Mouse (Mus musculus) B cell, adult 67 days (primary cell): ENCODE results near the gene Adamts3. TPM values are rescaled to one million over a fixed set of nuclear protein-coding genes. Genes with fewer than 3 reads are reported as not detected.

Source experiments
- total RNA-seq, 2 experiments: library from RNA; stranded (reverse); gene quantifications; 4 replicates each; pipeline ENCODE4 v1.2.4; 2023

Gene Adamts3
- not detected for total RNA-seq

DNA sequence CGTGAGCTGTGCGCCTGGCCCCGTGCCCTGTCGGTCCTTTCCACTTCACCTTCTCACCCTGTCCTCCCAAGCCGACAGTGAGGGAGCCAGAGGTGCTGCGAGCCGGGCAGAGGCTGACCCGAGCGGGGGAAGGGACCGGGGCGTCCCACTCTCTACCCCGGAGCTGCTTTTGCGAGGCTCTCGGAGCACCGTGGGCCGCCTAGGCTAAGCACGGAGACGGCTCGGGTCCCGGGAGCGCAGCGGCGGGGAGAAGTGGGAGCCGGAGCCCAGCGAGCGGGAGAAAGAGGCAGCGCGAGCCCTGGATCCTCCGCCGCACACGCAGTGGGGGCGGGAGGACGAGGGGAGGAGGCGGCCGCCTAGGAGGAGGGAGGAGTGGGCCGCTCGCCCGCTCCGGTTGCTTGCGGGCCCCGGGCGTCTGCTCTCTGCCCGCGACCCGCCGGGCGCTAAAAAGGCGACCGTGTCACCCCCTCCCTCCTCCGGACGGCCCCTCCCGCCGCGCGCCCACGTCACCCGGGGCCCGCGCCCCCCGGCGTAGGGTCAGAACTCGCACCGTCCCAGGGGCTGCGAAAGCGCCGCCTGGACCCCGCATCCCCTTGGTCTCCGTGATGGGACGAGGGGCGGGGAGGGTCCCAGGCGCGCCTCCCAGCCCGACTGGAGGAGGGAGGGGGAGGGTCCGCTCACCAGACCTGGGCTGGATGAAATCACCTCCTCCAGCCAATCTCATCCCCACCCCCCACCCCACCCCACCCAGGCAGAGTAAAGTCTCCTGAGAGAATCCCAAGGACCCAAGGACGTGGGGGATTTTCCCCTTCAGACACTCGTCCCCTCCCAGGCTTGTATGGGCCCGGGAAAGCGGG, at the start of gene Adamts3:
Adamts3 (minus strand) TSS at position 284 of the 857 bp plus-strand sequence.

